Mouse (Mus musculus) left cerebral cortex, postnatal 10 days (tissue): ENCODE results near the gene Rpl37. TPM values are rescaled to one million over a fixed set of nuclear protein-coding genes. Genes with fewer than 3 reads are reported as not detected.

ENCODE experiments used
- DNase-seq, 2 experiments: peaks; one replicate each; pipeline ENCODE4 v3.0.0; 2021 to 2022; ENCODE audit warnings: low spot score in 2 of 2, mixed read lengths in 1 of 2; ENCODE audit errors: extremely low spot score in 1 of 2
- intact Hi-C: fragments of 180-260 bp; cut with DNase I; formaldehyde crosslinking; loops from one replicate; pipeline ENCODE4 v1.15.1; 2025
- total RNA-seq, 2 experiments: library from RNA; stranded (reverse); gene quantifications; 2 replicates each; pipeline ENCODE4 v1.2.3; 2021

Rpl37 gene
- total RNA-seq: 100 to 1,000 TPM; 247 to 251 TPM

DNA sequence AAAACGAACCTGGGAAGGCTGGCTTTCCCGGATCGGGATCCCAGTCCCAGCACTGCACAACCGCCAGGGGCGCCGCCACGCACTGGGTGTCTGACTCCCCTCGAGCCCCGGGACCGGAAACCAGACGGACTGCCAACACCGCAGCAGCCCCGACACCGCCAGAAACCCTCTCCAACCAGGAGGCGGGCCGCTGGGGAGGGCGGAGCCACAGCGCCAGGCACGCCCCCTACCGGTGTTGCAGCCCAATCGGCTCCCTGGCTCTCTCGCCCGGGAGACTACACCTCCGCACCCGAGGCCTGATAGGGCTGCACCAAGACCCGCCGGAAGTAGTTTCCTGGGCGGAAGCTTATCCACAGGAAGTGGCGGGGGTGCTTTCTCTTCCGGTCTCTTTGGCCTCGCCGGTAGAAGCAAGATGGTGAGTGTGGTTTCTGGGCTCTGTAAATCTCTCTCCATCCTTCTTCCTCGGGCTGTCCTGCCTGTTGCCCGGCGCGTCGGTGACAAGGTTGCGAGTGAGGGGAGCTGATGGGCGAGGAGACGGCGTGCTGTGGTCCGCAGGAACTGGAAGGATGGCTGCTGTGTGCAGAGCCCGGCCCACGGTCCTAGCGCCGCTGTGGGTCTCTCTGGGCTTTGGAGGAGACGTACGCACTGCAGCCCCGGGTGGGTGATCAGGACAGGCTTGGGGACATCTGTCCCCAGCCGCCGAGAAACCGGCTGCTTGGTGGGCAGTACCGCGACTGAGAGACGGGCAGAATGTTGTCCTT, at the start of gene Rpl37:
Gene Rpl37 (plus strand): TSS at position 376 of the 761 bp plus-strand sequence.
- intact Hi-C loops: loop anchor here (5.0 kb wide), 1 partner anchor 71 kb away; the partner anchor contains the start of gene Ttc33
- peak; percentile 97 to 100 for DNase-seq

GRCm38 (mm10) chr15:5068801-5069518, 47.5 kb upstream of the Rpl37 start:
- intact Hi-C loops: loop anchor here (5.0 kb wide), 1 partner anchor 1012 kb away; no protein-coding TSS in a partner anchor
- peak; percentile 43 to 66 for DNase-seq

DNA sequence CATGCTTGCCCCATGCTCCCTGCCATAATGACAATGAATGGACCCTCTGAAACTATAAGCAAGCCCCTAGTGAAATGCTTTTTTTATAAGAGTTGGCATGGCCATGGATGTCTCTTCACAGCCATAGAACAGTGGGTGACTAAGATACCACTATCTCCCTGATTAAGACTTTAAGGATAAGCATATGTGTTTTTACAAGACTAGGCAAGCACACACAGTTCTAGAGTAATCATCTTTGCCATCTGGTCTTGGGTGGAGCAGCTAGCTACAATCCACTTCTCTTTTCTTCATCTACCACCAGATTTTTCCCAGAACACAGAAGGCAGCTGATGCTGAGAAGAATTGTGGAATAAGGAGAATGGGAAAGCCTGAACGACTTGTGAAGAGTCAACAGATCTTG, 35.2 kb upstream of the Rpl37 start:
- intact Hi-C loops: no loop called here
- no peak for DNase-seq

DNA sequence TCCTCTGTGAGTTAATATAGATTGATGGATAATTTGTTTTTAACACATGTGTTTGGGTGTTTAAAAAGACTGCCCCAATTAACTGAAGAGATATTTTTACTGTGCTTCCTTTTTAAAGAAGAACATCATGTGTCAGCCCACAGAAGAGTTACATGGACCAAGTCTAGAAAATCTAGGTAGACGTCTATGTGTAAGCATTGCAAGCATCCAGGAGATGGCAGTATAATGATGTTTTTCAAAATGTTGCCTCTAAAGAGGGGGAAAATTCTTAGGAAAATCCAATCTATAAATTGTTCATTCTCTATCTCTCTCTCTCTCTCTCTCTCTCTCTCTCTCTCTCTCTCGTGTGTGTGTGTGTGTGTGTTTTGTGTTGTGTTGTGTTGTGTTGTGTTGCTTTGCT, 30.3 kb upstream of the Rpl37 start:
- no peak for DNase-seq
- intact Hi-C loops: no loop called here

- DNase-seq: no peak
- intact Hi-C loops: no loop called here
Observed at GRCm38 (mm10) chr15:5088850-5089608, 27.4 kb upstream of the Rpl37 start.

DNA sequence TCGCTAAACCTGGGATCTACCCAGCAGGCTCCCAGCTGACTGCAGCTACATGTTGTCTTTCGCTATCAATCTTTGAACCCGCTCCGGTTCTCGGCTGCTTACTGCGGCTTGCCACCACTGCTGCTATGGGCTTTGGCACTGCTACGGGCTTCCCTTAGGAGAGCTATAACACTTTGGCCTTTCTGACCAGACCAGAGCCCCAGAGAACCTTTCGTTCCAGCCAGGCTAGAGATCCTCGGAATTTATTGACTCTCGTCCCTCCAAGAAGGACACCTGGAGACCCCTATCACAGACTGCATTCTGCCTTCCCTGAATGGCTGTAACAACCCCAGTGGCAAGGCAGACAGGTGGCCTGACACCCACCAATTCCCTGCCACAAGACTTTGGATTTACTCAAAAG, 26.3 kb upstream of the Rpl37 start:
- DNase-seq: no peak
- intact Hi-C loops: no loop called here

GRCm38 (mm10) chr15:5095534-5096301, 20.7 kb upstream of the Rpl37 start:
- intact Hi-C loops: no loop called here
- DNase-seq: no peak

GRCm38 (mm10) chr15:5097376-5097775, 19.1 kb upstream of the Rpl37 start:
- no peak for DNase-seq
- intact Hi-C loops: no loop called here

GRCm38 (mm10) chr15:5102312-5102711, 14.1 kb upstream of the Rpl37 start:
- intact Hi-C loops: loop anchor here (10.0 kb wide), 1 partner anchor 1808 kb away; no protein-coding TSS in a partner anchor
- DNase-seq: no peak

DNA sequence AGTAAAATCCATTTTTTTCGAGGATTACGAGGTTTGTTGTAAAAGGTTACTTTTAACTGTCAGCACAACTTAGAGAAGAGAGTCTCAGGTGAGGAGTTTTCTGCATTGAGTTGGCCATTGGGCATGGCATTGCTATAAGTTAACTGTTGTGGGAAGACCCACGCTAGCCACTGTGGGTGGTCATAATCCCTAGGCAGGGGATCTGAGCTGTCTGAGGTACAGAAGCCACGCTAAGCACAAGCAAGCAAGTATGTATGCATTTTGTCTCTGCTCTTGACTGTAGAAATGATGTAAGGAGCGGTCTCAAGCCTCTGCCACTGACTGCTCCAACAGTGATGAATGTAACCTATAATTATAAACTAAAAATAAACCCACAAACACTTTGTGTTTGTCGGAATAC, 10.6 kb upstream of the Rpl37 start:
- no peak for DNase-seq
- intact Hi-C loops: loop anchor here (2.0 to 10.0 kb wide), 2 partner anchors 1049 to 1811 kb away; no protein-coding TSS in a partner anchor

DNA sequence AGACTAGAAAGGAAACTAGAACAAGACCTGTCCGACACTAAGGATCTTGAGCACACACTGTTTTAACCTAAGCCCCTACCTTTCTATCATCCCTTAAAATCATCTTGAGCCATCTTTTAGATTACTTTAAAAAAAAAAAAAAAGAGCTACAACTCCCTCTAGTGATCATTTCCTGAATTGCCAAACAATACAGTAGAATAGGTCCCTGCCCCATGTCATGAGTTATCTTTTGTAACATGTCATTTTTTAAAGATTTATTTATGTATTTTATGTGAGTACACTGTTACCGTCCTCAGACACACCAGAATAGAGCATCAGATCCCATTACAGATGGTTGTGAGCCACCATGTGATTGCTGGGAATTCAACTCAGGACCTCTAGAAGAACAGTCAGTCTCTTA, 10.2 kb upstream of the Rpl37 start:
- DNase-seq: no peak
- intact Hi-C loops: loop anchor here (2.0 to 10.0 kb wide), 2 partner anchors 1049 to 1811 kb away; no protein-coding TSS in a partner anchor

- intact Hi-C loops: loop anchor here (2.0 to 10.0 kb wide), 2 partner anchors 1051 to 1813 kb away; no protein-coding TSS in a partner anchor
- DNase-seq: no peak
Observed at GRCm38 (mm10) chr15:5107686-5108654, 8.5 kb upstream of the Rpl37 start, which contains the start of gene Card6. Gene Card6 (minus strand): TSS chr15:5108539.

- no peak for DNase-seq
- intact Hi-C loops: loop anchor here (10.0 kb wide), 1 partner anchor 1814 kb away; no protein-coding TSS in a partner anchor
Observed at GRCm38 (mm10) chr15:5108655-5109040, 7.8 kb upstream of the Rpl37 start.

DNA sequence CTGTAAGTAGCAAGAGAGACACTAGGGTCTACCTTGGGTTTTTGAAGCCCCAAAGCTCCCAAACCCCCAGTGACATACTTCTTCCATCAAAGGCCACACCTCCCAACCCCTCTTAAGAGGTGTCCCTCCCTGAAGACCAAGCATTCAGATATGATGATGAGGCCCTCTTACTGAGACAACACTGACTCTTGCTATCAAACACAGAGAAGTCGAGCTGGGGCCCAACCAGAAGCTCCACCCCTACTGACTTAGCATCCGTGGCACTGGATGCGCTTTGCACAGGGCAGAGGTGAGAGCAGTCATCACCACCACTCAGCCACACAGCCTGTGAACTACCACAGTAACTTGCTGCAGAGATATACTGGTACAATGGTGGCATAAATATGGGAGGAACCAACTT, 3.8 kb upstream of the Rpl37 start:
- intact Hi-C loops: no loop called here
- no peak for DNase-seq

DNA sequence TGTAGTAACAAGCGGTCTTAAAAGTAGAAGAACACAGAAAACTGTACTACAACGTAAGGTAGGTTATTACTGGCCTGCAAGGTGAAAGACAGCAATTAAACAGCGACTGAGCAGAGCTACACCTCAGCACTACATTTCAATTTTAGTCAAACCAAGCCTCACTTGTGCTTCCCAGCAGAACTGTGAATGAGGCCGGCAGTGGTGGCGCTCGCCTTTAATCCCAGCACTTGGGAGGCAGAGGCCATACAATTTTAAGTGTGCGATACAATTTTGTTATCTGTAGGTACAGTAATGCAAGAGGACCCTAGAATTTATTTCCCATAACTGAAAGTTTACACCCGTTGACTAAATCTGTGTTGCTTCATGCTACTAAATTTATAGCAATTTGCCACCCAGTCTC, 1.3 kb upstream of the Rpl37 start:
- no peak for DNase-seq
- intact Hi-C loops: loop anchor here (5.0 kb wide), 1 partner anchor 72 kb away; the partner anchor contains the start of gene Ttc33

- no peak for DNase-seq
- intact Hi-C loops: loop anchor here (5.0 kb wide), 1 partner anchor 70 kb away; the partner anchor contains the start of gene Ttc33
Observed at GRCm38 (mm10) chr15:5117031-5117601, 671 bp downstream of the Rpl37 start.

- intact Hi-C loops: loop anchor here (5.0 kb wide), 1 partner anchor 69 kb away; the partner anchor contains the start of gene Ttc33
- DNase-seq: no peak
Observed at GRCm38 (mm10) chr15:5118626-5119025, 2.2 kb downstream of the Rpl37 start.
